Mouse (Mus musculus) adrenal gland, adult 8-10 months (tissue): ENCODE measurements around the gene 1700030J22Rik. TPM values are rescaled to one million over a fixed set of nuclear protein-coding genes. Genes with fewer than 3 reads are reported as not detected.

ENCODE experiments used
- DNase-seq: peaks from one replicate; pipeline ENCODE4 v3.0.0; 2022
- total RNA-seq, 4 experiments: library from RNA; stranded (reverse); gene quantifications; 2 replicates each; pipeline ENCODE4 v1.2.4; 2022

The 1700030J22Rik gene
- total RNA-seq, 4 experiments from 2014 or later, result 1.8 to 2.4 (median 2.1) TPM

DNA sequence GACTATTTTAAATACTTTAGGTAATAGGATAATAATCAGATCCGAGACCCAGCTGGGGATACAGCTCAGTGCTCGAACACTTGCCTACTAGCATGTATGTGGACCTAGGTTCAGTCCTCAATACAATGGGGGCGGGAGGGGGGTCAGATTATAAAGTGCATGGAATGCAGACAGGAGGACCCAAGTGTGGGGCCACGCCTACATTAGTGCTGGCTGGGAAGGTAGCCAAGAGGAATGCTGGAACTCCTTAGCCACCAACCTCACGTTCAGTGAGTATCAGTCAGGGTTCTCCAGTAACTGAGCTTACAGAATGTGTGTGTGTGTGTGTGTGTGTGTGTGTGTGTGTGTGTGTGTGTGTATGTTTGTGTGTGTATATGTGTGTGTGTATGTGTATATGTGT is 27.4 kb downstream of the 1700030J22Rik start:
- DNase-seq, result no peak

DNA sequence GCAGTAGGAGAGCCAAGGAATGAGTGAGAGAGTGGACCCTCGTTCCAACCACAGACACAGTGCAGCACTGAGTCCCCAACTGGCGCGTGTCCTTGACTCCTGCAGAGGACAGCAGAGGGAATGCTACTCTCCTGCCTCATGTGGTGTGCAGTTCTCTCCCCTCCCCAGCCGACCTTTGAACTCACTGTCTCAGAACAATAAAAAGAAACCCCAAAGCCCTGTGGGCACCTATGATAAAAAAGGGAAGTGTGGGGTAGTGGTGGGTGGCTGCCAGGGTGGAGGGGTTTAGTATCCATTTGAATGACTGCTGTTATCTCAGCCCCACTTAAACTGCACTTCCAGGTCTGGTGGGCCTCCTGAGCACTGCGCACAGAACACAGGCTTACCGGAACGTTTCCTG is 31.2 kb downstream of the 1700030J22Rik start:
- DNase-seq, result no peak

DNA sequence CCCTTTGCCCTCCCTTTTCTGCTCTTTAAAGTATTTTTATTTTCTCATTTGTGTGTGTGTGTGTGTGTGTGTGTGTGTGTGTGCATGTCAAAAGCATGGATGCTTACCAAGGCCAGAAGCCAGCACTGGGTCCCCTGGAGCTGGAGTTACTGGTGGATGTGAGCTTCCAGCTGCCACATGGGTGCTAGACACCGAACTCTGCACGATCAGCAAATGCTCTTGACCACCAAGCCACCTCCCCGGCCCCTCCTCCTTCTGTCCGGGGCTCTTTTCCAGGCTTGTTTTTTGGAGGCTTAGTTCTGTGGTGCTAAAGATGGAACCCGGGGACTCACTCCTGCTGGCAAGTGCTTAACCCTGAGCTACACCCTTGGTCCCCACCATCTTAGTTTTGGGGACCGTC is 31.9 kb downstream of the 1700030J22Rik start:
- DNase-seq, result no peak

- DNase-seq, result no peak
These were observed 32.4 kb downstream of the 1700030J22Rik start for GRCm38 (mm10) chr8:116946268-116946838.

DNA sequence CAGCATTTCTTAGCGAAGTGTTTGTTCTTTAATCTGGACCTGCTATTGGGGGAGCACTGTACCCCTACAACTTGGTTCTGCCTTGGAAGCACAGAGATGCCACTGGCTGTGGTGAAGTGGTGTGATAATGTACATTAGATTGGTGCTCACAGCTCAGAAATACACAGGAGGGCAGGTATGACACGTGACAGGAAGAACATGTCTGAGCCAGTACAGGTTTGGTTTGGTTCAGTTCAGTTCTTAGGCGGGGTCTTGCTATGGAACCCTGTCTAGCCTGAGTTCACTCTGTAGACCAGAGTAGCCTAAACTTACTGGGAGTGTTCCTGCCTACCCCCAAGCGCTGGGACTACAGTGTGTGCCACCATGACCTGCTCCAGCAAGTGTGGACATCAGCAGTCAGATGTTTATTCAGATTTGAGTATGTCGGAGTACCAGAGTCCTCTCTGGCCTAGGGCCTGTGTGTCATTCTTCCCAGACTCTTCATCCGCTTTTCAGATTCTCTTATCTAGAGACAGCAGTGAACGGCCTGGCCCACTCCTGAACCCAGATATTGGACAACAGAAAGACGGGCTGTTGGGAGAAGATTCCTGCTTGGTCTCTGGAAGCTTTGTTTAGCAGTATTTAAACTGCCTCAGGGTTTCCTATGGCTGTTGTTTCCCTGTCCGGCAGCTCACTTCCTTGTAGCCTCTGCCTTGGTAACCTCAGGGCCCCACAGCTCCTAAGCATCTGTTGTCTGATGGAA is 33.4 kb downstream of the 1700030J22Rik start:
- no peak for DNase-seq

DNA sequence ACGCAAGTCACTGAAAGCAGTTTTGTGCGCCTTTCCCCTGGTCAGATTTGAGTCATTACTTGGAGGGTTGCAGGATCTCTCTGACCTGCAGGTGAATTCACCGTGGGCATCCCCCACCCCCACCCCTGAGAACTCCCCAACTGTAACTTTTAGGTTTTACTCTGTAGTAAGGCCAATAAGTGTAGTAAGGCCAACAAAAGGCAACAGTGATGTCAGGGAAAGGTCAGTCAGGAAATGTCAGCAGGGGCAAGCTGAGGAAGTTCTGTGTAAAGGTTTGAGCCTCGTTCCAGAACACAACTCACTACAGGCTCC is 34.4 kb downstream of the 1700030J22Rik start:
- DNase-seq, result no peak

- DNase-seq, result no peak
These were observed 35.0 kb downstream of the 1700030J22Rik start for GRCm38 (mm10) chr8:116943555-116944384.

GRCm38 (mm10) chr8:116943161-116943554 is 35.6 kb downstream of the 1700030J22Rik start, which contains the start of gene Atmin:
Gene Atmin (plus strand): TSS chr8:116943393.
- DNase-seq, result peak; percentile 68

- DNase-seq, result no peak
These were observed 36.3 kb downstream of the 1700030J22Rik start for GRCm38 (mm10) chr8:116942284-116943058.

GRCm38 (mm10) chr8:116935506-116935905 is 43.3 kb downstream of the 1700030J22Rik start:
- DNase-seq, result no peak

DNA sequence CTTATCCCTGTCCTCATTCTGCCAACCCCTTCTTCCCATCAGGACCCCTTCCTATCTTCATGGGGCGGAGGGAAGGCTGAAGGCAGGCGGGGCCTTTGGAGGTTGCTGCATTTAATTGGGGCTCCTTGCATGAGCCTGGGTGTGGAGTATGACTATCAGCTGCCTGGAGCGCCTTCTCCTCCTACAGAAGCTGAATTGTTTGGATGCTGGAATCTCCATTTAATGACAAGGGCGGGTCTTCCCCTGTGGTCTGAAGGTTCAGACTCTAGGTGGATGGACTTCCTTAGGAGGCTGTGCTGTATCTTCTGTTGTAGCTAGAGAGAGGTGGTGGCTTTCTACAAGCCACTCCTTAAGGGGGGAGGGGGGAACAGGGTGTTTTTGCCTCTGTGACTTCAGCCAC is 43.8 kb downstream of the 1700030J22Rik start:
- DNase-seq, result no peak

- no peak for DNase-seq
These were observed 50.2 kb downstream of the 1700030J22Rik start for GRCm38 (mm10) chr8:116928588-116928987.

DNA sequence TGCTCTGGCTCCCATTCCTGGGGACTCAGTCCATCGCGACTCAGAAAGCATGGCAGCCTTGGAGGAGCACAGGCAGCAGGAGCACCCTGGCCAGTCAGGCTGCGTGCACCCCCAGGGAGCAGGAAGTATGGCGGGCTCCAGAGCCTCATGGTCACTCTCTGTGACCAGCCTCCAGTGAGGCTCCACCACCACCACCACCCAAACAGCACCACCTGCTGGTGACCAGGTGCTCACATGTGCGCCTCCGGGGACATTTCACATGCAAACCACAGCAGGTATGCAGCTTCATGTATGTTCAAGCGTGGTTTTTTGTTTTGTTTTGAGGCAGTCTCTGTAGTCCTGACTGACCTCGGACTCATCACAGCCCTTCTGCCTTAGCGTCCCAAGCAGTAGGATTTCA is 50.9 kb downstream of the 1700030J22Rik start:
- no peak for DNase-seq

DNA sequence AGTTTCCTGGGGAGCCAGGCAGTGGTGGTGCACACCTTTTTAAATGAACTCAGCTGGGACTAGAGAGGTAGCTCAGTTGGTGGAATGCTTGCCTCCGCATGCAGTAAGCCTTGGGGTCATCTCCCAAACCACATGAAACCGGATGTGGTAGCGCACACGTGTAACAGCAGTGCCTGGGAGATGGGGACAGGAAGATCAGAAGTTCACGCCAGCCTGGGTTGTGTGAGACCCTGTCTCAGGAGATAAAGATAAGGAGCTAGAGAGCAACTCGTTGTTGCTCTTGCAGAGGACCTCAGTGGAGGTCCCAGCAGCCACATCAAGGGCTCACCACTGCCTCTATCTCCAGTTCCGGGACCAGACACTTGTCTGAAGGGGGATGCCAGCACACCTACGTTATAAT is 55.2 kb downstream of the 1700030J22Rik start:
- DNase-seq, result no peak

DNA sequence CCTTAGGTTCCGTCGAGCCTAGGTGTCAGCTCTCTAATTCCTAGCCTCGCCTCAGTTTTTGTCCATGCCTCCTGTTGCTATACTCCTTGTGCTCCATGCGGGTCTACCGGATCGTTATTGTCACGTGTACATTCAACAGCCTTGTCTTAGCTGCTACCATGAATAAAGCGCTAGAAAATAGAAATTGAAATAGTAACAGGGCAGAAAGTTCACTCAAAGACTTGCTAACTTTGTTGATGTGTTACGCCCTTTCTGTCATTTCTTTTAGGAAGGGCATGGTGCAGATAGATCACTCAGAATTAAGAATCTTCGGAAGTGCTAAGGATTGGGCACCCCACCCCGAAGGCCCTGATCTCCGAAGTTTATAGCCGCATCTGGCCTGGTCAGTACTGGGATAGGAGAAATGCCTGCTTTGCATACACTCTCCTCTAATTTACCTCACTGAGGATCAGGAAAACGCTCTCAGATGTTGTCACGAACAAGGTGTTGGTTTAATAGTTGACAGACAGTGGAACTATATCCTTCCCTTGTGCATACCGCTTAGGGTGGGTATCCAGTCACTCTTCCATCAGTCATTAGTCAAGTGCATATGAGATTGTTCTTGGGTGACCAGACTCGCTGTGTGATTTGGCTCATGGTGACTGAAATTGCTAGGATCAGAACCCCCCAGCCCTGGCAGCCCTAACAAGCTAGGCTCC is 56.5 kb downstream of the 1700030J22Rik start:
- no peak for DNase-seq

GRCm38 (mm10) chr8:116921337-116922059 is 57.3 kb downstream of the 1700030J22Rik start, which contains the start of the genes Cmc2 and Cenpn:
Gene Cmc2 (minus strand): TSS chr8:116921455.
Gene Cenpn (plus strand): TSS chr8:116921730.
- DNase-seq, result peak; percentile 83

GRCm38 (mm10) chr8:116921005-116921336 is 57.8 kb downstream of the 1700030J22Rik start:
- DNase-seq, result peak; percentile 67
